Mouse (Mus musculus) thymus, adult 2 months (tissue): ENCODE results near the gene Abcg5. TPM values are rescaled to one million over a fixed set of nuclear protein-coding genes. Genes with fewer than 3 reads are reported as not detected.

Experiments
- DNase-seq: peaks from one replicate; pipeline ENCODE4 v3.0.0; 2021
- H3K27ac ChIP-seq: fragments of 200-500 bp; 2 replicates; pipeline ENCODE4 v1.5.1; 2012; ENCODE audit warnings: low read length, control low read depth; ENCODE audit not compliant: control insufficient read depth, insufficient read depth
- H3K27me3 ChIP-seq: fragments of 200-500 bp; 2 replicates; pipeline ENCODE4 v1.6.1; 2012; ENCODE audit warnings: mild to moderate bottlenecking, low read length, moderate library complexity, mixed read lengths; ENCODE audit not compliant: control insufficient read depth, insufficient read depth
- H3K36me3 ChIP-seq: fragments of 200-500 bp; 2 replicates; pipeline ENCODE4 v1.6.1; 2012; ENCODE audit warnings: mild to moderate bottlenecking, low read length, moderate library complexity; ENCODE audit not compliant: control insufficient read depth, insufficient read depth
- H3K4me1 ChIP-seq: fragments of 200-500 bp; replicated peaks from 2 replicates; pipeline ENCODE4 v1.6.1; 2012; ENCODE audit warnings: low read length; ENCODE audit not compliant: control insufficient read depth, insufficient read depth
- H3K4me3 ChIP-seq: fragments of 200-500 bp; 2 replicates; pipeline ENCODE4 v1.5.1; 2012; ENCODE audit warnings: mild to moderate bottlenecking, low read length, control low read depth, moderate library complexity; ENCODE audit not compliant: control insufficient read depth, insufficient read depth
- CTCF ChIP-seq: fragments of 200-500 bp; IDR thresholded peaks from 2 replicates; pipeline ENCODE4 v1.5.1; 2012; ENCODE audit warnings: mild to moderate bottlenecking, control low read depth, low read length, moderate library complexity, borderline replicate concordance; ENCODE audit not compliant: control insufficient read depth, poor library complexity, insufficient read depth; ENCODE audit errors: extremely low read depth
- POLR2A ChIP-seq: fragments of 200-500 bp; IDR thresholded peaks from 2 replicates; pipeline ENCODE4 v1.6.1; 2012; ENCODE audit warnings: mild to moderate bottlenecking, low read length, control low read depth, moderate library complexity; ENCODE audit not compliant: control insufficient read depth, poor library complexity, insufficient read depth; ENCODE audit errors: extremely low read depth
- WGBS: fragments of 180-500 bp; shearing (Covaris S2); methylation state at CpG from one replicate; pipeline ENCODE4 v1.1.7; 2018; 5-methylcytosine and 5-hydroxymethylcytosine counted together
- polyA plus RNA-seq: library from polyadenylated mRNA; depleted of rRNA; stranded (reverse); fragments of >200 nt; gene quantifications from 2 replicates; pipeline ENCODE4 v1.2.3, GENCODE M21; 2012

Gene Abcg5
- polyA plus RNA-seq, 1 experiment, result 1.1 TPM

DNA sequence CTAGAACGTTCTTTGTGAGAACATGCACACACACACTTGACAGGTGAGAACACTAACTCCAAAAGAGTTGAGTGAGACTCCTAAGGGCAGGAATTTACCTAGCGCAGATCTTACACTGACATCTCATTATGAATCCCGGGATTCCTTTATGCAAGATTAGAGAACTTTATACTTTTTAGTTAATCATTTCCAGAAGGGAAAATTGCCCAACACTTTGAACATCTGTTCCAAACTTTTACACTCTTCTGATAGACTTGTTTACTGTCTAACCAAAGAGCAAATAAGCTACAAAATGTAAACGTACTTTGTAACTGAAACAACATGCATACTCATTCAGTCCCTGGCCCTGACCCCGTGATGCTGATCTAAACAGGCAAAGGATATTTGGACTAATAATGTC, 6.5 kb upstream of the Abcg5 start:
- Histone ChIP-seq H3K36me3 (no peaks in the 10 kb centered on the region), H3K4me1 (no peaks in the 10 kb centered on the region), H3K27me3 (no peaks in the 10 kb centered on the region), H3K27ac (no peak overlapping the region), H3K4me3 (no peak overlapping the region)
- DNase-seq, result no peak
- TF ChIP-seq POLR2A, result no peak
- TF ChIP-seq CTCF, result no peak
- 85% methylated on average over 5 of the region's 5 CpGs for whole genome bisulfite sequencing

DNA sequence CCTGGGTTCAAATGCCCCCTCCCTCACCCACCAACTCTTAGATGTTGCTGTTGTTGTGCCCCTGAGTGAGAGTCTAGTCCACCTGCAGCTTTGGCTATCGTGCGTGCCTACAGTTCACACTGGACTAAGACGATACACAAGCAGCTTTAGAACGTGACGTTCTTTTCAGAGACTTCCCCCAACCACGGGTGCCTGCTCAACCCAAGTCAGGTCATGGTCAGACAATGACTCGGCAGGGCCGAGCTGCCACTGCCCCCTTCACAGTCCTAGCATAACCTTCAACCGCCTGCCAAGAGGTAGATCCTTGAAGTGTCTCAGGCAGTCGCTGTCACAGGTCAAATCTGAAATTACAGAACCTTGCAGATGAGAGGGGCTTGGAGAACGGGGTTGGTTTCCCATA, 6.0 kb upstream of the Abcg5 start:
- TF ChIP-seq POLR2A (no peak), CTCF (no peak)
- Histone ChIP-seq H3K4me1 (no peaks in the 10 kb centered on the region), H3K36me3 (no peaks in the 10 kb centered on the region), H3K4me3 (no peak overlapping the region), H3K27me3 (no peaks in the 10 kb centered on the region), H3K27ac (no peak overlapping the region)
- WGBS, result 66% methylated on average over 11 of the region's 11 CpGs
- no peak for DNase-seq

DNA sequence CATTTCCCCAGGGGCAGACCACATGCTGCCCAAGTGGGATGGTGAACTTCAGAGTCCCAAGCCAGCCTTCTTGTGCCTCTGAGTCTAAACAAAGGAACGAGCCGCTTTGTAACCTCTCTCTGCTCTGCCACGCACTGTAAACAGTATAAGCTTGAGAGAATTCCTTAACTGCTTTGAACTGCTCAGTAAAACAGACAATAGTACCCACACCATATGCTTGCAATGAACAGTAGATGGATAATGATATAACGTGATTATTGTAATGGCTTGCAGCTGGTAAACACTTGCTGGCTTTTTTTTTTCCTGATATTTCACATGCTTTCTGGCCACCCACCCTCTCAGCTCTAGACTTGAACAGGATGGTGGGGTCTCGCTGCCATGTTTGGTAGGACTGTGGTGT, 5.2 kb upstream of the Abcg5 start:
- 88% methylated on average over 5 of the region's 5 CpGs for WGBS
- TF ChIP-seq POLR2A (no peak), CTCF (no peak)

DNA sequence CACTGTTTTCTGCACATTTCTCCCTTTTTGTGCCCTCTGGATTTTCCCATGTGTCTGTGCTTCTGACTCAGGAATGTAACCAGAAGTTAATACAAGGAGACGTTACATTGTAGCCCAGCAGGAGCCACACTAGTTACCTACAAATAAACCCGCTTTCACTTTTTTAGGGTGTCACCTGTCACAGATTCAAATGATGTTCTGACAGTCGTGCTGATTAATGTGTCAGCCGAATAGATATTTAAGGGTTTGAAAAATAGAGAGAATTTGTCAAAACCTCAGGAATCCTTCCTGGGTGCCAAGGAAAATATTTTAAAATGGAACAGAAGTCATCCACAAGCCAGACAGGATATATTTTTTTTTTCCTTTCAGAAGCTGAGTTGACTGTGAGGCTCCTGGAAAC, 2.5 kb upstream of the Abcg5 start:
- 89% methylated on average over 4 of the region's 4 CpGs for WGBS
- DNase-seq, result no peak
- H3K4me1 ChIP-seq, result no peaks in the 10 kb centered on the region
- no peaks in the 10 kb centered on the region for H3K36me3 ChIP-seq
- H3K27ac ChIP-seq, result no peak overlapping the region
- H3K27me3 ChIP-seq, result no peaks in the 10 kb centered on the region
- no peak overlapping the region for H3K4me3 ChIP-seq
- TF ChIP-seq POLR2A (no peak), CTCF (no peak)

More for the DNA sequence above, 5.2 kb upstream of the Abcg5 start:
- no peaks in the 10 kb centered on the region for H3K27me3 ChIP-seq
- H3K36me3 ChIP-seq, result no peaks in the 10 kb centered on the region
- no peak overlapping the region for H3K27ac ChIP-seq
- H3K4me3 ChIP-seq, result no peak overlapping the region
- H3K4me1 ChIP-seq, result no peaks in the 10 kb centered on the region
- no peak for DNase-seq

DNA sequence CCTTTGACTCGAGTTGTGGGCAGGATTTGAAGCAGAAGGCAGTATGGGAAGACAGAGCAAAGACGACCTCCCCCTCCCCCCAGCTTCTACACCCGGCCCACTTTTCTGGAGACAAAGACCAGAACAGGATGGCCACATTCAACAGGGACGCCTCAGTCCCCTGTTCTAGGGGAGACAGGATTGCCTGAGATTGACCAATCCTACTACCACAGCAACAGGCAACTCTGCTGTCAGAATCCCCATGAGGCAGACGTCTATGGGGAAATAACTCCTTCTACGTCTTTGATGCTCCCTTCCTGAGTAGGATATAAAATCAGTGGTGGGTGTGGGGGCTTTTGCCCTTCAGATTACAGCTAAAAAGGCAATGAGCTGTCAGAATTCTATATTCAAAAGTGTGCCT, 1.5 kb upstream of the Abcg5 start:
- no peak overlapping the region for H3K4me3 ChIP-seq
- TF ChIP-seq POLR2A (no peak), CTCF (no peak)
- WGBS, result 39% methylated on average over 6 of the region's 6 CpGs
- no peaks in the 10 kb centered on the region for H3K27me3 ChIP-seq
- H3K4me1 ChIP-seq, result no peaks in the 10 kb centered on the region
- H3K36me3 ChIP-seq, result no peaks in the 10 kb centered on the region
- no peak for DNase-seq
- no peak overlapping the region for H3K27ac ChIP-seq

DNA sequence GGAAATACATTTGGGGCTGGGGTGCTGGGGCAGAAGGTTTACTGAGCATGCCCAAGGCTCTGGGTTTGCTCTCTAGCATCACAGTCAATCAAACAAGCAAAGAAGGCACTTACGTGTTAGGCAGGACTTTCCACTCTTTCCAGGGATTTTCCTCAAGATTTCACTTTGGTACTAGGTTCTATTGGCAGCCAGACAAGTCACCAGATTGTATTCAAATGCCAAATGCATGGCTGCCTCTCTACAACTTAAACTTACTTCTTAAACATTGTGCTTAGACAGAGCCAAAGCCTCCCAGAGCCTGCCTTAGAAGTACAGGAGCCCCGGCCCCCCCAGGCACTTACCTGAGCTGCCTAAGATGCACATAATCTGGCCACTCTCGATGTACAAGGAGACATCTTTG, 1.1 kb downstream of the Abcg5 start:
- H3K4me1 ChIP-seq, result no peaks in the 10 kb centered on the region
- no peaks in the 10 kb centered on the region for H3K36me3 ChIP-seq
- WGBS, result 87% methylated on average over 3 of the region's 3 CpGs

DNA sequence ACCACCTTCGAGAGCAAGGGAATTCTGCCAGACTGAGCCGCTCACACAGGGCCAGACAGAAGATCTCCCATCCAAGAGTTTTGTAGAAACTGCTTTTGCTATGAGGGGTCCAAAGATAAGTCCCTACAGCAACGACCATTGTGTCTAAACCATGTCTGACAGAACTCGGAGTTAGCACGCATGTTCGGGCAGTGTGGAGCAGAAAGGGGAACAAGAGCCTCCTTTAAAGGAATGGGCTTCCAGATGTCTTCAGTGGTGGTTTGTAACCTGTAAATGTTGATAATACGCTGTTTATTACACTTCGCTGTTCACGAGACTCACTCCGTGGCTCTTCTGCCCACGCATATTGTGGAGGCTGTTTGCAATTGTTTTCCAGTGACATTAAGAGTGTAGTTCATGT, 5.2 kb downstream of the Abcg5 start:
- Histone ChIP-seq H3K27me3 (peaks cover 6% of the 10 kb centered on the region), H3K4me3 (no peak overlapping the region), H3K4me1 (no peaks in the 10 kb centered on the region), H3K27ac (no peak overlapping the region), H3K36me3 (no peaks in the 10 kb centered on the region)
- no peak for DNase-seq
- TF ChIP-seq CTCF (no peak), POLR2A (no peak)
- WGBS, result 31% methylated on average over 11 of the region's 11 CpGs

More for the DNA sequence above, 1.1 kb downstream of the Abcg5 start:
- H3K27ac ChIP-seq, result no peak overlapping the region
- no peak overlapping the region for H3K4me3 ChIP-seq
- H3K27me3 ChIP-seq, result no peaks in the 10 kb centered on the region
- TF ChIP-seq CTCF (no peak), POLR2A (no peak)
- DNase-seq, result no peak
